Mouse (Mus musculus) CD4-positive, CD25-positive, alpha-beta regulatory T cell, adult 2 months (primary cell): ENCODE measurements around the gene Tdrd12.
"Not testable (repeated sequence)": the region's sequence is repeated elsewhere in the genome, so short reads cannot be mapped to it uniquely, and the experiment has no call there.

ENCODE experiments used
- DNase-seq: peaks from one replicate; pipeline ENCODE4 v3.0.0-alpha.2; 2012; ENCODE audit warnings: low read depth, low spot score

Tdrd12 gene

DNA sequence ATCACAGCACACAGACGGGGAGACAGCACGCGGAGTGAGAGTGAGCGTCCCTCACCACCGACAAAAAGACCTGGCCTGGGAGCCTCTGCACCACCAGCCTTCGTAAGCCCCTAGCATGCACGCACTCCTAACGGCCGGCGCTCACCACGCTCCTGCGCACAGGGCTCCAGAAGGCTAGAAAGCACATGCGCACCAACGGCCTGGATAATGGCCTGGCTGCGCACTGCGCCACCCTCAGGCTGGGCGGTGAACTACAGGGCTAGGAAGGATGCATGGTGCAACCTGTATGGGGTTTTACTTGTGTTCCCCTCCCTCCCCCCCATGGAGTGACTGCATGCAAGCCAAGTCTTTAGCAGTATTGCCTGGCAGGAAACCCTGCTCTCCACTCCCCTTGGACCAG lies at the start of gene Tdrd12:
TSS of gene Tdrd12 (minus strand) at position 184 of the 400 bp plus-strand sequence.
- no peak for DNase-seq

DNA sequence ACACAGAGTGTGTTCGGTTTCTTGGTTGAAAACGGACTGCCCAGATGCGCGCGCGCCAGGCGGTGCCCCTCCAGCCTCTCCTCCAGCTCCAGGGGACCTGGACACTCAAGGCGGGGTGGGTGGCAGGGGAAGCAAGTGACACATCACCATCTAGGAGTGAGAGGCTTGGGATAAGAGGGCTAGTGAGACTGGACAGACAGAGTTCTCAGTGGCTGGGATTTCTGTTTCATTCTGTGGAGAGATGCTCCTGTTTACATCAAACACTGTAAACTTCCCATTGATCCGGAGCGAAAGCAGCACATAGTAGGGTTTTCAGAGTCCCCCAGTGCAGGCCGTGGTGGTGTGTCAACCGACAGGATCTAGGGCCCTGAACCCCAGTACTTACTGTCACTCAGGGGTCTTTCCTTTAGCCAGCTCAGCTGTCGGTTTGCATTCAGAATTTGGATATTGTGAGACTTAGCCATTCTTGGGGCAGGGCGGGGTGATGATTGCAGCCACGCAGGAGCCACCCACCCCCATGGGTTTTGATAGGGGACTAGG lies 49.4 kb upstream of the Tdrd12 start:
- DNase-seq = no peak

- peak; percentile 96 for DNase-seq
Measured at GRCm38 (mm10) chr7:35586055-35586905, 48.7 kb upstream of the Tdrd12 start, which contains the start of gene Ankrd27. Gene Ankrd27, plus strand, starts transcription at chr7:35586244.

DNA sequence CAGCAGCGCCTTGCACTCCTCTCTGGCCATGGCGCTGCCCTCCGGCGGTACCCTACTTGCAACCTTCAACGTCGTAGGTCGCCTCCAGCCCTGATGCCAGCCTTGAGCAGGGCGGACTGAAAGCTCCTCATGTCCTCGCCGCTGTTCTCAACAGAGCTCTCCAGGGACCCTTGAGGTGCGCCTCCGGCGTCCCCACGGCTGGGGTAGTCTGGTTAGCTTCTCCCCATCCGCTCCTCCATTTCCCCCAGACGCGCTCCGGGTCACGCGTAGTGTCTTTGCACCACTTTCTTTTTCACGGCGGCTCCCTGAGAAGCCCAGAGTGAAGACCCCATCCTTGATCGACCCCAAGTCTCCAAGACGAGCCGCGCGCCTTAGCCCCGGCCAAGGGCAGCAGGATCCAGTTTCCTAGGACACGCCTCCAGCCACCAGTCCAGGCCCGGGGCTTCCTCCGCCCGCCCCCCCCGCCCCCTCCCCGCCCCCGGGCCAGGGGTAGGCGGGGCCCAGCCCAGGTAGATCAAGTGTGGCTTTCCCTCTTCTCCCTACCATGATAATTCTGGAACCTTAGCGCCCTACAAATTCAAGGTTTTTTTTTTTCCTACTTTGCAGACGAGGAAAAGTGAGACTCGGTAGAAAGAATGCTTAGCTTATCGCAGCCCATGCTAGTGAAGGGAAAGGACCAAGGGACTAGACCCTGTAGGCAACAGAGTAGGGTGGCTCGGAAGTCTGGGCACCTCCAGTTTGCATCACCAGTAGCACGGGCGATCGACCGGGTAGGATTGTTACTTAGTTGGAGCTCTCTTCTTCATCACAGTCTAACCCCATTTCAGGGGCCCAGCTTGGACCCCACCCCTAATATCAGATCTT lies 47.9 kb upstream of the Tdrd12 start, which contains the start of gene Rgs9bp:
TSS of gene Rgs9bp (minus strand) at position 392 of the 864 bp plus-strand sequence.
- peak; percentile 71 for DNase-seq

DNA sequence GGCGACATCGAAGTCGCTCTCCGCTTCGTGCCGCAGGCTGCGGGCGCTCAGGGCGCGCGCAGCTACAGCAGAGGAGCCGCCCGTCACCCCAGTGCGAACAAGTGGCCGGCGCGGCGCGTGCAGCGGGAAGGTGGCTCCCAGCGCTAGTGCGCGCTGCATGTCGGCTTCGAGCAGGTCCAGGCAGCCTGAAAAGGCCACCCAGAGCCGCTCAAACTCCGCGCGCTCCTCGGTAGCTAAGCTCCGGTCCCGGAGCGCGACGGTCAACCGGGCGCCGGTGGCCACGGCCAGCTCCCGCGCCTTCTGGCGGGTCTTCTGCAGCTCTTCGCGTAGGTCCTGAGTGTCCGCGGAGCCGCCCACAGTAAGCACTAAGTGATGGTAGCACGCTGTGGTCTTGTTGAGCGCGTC lies 47.2 kb upstream of the Tdrd12 start:
- DNase-seq = peak; percentile 65

DNA sequence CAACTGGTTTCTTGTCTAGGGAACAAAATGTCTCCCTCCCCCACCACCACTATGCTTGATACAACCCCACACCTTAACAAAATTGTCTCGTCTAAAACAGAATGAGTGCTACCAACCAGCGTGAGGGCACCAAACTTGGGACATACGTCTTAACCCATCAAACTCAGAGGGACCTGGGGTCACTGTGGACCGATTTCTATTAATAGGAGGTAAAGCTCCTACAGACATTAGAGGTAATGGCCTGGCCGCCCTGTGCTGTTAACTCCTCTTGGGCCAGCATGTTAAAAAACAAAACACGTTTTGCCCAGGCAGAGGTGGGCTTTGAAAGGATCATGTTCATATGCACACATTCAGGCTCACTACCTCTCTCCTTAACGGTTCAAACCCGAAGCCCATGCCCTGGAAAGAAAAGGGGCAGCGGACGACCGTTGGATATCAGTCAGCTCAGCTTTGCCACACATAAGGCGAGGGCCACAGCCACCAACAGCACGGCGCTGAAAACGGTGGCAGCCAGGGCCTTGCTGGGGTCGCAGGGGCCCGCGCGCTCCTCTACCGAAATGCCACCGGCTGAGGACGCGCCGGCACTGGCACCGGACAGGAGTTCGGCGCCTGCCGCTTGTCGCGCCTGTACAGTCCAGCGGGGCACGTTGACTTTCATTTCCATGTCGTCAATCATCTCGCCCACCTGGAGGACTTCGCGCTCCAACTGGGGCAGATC lies 46.7 kb upstream of the Tdrd12 start:
- no peak for DNase-seq

- no peak for DNase-seq
Measured at GRCm38 (mm10) chr7:35583476-35584025, 46.0 kb upstream of the Tdrd12 start.

DNA sequence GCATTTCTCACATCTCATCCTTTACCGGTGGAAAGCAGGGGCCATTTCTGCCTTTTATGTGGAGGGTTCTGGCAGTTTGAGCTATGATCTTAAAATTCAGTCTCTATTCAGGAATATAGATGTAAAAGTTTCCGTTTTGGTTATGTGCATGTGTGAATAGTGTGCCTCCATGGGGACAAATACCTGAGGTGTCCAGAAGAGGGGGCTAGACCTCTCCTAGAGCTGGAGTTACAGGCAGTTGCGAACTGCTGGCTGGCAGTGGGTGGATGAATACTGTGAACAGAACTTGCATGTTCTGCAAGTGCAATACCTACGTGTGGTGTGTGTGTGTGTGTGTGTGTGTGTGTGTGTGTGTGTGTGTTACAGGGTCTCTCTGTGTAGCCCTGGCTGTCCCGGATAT lies 45.2 kb upstream of the Tdrd12 start:
- DNase-seq = peak; percentile 45

GRCm38 (mm10) chr7:35579849-35580248 lies 42.3 kb upstream of the Tdrd12 start:
- DNase-seq = peak; percentile 77

GRCm38 (mm10) chr7:35570883-35571282 lies 33.3 kb upstream of the Tdrd12 start:
- peak; percentile 30 for DNase-seq

DNA sequence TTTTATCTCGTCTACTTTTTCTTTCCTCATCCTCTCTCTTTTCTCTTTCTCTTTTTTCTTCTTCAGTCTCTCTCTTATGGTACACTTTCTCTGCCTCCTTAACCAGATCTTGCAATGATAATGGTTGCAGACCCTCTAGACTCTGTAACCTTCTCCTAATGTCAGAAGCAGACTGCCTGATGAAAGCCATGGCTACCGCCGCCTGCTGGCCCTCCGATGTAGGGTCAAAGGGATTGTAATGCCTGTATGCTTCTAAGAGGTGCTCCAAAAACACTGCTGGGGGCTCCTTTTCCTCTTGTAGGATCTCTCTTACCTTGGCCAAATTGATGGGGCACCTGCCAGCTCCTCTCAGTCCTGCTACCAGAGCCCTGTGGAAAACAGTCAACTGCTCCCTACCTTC lies 32.2 kb upstream of the Tdrd12 start:
- not testable (repeated sequence) for DNase-seq

- not testable (repeated sequence) for DNase-seq
Measured at GRCm38 (mm10) chr7:35565965-35566364, 28.4 kb upstream of the Tdrd12 start.

GRCm38 (mm10) chr7:35564872-35565271 lies 27.3 kb upstream of the Tdrd12 start:
- not testable (repeated sequence) for DNase-seq

DNA sequence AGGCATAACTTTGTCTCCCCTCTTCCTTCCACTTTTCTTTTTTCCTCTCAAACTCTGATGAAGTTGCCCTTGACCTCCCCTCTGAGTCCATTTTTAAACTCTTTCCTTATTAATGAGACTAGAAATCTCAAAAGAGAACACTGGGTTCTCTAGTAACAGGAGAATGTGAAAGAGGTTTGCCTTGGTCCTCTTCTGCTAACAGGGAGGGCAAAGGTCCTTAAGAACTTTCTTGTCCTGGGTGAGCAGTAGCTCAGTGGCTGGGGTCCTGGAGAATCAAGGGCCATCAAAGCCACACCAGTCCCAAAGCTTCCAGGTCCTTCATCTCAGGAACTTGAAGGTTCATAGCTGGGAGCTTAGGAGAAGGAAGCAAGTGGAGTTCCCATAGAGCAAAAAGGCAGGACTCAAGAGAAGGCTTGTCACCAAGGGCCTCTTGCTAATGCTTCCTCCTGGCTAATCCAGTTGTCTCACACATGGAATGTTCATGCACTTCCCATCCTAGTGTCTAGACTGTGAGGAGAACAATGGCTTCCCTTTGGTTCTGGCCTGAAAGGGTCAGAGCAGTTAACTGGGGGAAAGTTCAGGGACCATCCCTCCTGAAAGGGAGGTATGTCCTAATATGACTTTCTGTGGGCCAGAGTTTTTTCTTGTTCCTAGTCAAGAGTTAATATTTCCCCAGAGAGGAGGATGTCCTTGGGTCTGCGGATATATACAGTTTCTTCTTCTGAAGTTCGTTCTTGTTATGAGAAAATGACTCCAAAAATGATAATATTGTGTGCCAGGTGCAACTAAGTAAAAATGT lies 26.7 kb upstream of the Tdrd12 start:
- DNase-seq = no peak

DNA sequence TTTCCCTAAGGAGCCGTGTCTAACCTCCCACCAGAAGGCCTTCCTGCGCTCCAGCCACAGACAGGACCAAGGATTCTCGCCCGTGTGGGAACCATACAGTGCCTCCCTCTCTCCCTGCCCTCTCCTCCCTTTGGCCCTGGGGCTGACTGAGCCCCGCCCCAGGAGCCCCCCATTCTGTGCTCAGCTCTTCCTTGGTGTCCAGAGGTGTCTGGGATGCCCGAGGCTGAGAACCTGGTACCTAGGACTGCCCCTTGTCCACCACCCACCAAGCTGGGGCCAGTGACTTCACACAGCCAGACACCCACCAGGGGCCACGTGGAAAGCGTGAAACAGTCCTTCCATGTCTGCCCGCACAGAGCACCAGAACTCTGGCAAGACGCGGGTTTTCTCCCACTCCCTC lies 25.5 kb upstream of the Tdrd12 start:
- DNase-seq = no peak

GRCm38 (mm10) chr7:35559838-35560237 lies 22.3 kb upstream of the Tdrd12 start:
- DNase-seq = no peak

- no peak for DNase-seq
Measured at GRCm38 (mm10) chr7:35558681-35559080, 21.1 kb upstream of the Tdrd12 start.

GRCm38 (mm10) chr7:35557577-35557976 lies 20.0 kb upstream of the Tdrd12 start:
- DNase-seq = no peak

DNA sequence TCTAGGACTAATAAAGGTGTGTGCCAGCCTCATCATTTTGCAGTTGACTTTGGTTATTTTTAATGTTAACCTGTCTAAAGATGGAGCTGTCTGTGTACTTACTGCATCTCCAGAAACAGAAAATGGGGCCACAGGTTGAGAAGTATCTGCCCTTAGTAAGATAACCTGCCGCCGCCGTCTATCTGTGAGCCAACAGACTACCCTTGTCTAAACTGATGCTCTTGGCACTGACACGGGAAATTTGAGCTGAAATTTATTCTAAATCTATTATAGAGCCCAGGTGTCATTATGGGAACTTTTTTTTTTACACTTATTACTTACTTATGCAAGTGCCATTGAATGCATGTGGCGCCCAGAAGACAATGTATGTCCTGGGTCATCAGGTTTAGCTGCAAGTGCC lies 19.4 kb upstream of the Tdrd12 start:
- DNase-seq = no peak

- DNase-seq = no peak
Measured at GRCm38 (mm10) chr7:35556205-35556603, 18.7 kb upstream of the Tdrd12 start, which contains the start of gene Nudt19. Gene Nudt19, minus strand, starts transcription at chr7:35556304.
